Mouse (Mus musculus) heart, embryonic 15.5 days (tissue): ENCODE data around the gene Rlbp1. TPM values are rescaled to one million over a fixed set of nuclear protein-coding genes. Genes with fewer than 3 reads are reported as not detected.

Source experiments
- ATAC-seq: fragments of 200-750 bp; cut with Nextera tagmentation; replicated peaks from 2 replicates; pipeline ENCODE4 v1.8.0; 2017; ENCODE audit warnings: low read depth, moderate TSS enrichment; ENCODE audit not compliant: insufficient number of reproducible peaks, insufficient read depth, low FRiP score
- H3K27ac ChIP-seq: fragments of 300-500 bp; sonication (generic); 2 replicates; pipeline ENCODE4 v1.5.1; 2015; ENCODE audit warnings: mild to moderate bottlenecking, inconsistent platforms
- H3K27me3 ChIP-seq: fragments of 300-500 bp; sonication (generic); 2 replicates; pipeline ENCODE4 v1.6.1; 2015; ENCODE audit warnings: inconsistent platforms
- H3K36me3 ChIP-seq: fragments of 300-500 bp; sonication (generic); 2 replicates; pipeline ENCODE4 v1.6.1; 2015; ENCODE audit warnings: mild to moderate bottlenecking, inconsistent platforms
- H3K4me1 ChIP-seq: fragments of 300-500 bp; sonication (generic); replicated peaks from 2 replicates; pipeline ENCODE4 v1.6.1; 2015; ENCODE audit warnings: inconsistent platforms
- H3K4me2 ChIP-seq: fragments of 300-500 bp; sonication (generic); 2 replicates; pipeline ENCODE4 v1.6.1; 2015; ENCODE audit warnings: inconsistent platforms, mild to moderate bottlenecking, moderate library complexity
- H3K4me3 ChIP-seq: fragments of 300-500 bp; sonication (generic); 2 replicates; pipeline ENCODE4 v1.5.1; 2015; ENCODE audit warnings: mild to moderate bottlenecking, inconsistent platforms
- H3K9ac ChIP-seq: fragments of 300-500 bp; sonication (generic); 2 replicates; pipeline ENCODE4 v1.6.1; 2015; ENCODE audit warnings: mild to moderate bottlenecking, inconsistent platforms
- H3K9me3 ChIP-seq: fragments of 300-500 bp; sonication (generic); replicated peaks from 2 replicates; pipeline ENCODE4 v1.6.1; 2016; ENCODE audit warnings: inconsistent platforms
- WGBS: fragments of 180-500 bp; shearing (Covaris S2); methylation state at CpG from one replicate; pipeline ENCODE4 v1.1.7; 2015; ENCODE audit warnings: mixed read lengths; 5-methylcytosine and 5-hydroxymethylcytosine counted together
- polyA plus RNA-seq: library from polyadenylated mRNA; unstranded; fragments of >200 nt; fragmentation: Nextera tagmentation; extraction: Ambion mirVana; gene quantifications from 2 replicates; pipeline ENCODE4 v1.2.1, GENCODE M21; 2015

Rlbp1 gene
- polyA plus RNA-seq, 1 experiment from 2014 or later, result not detected

- H3K27ac ChIP-seq, result no peak overlapping the region
- peaks cover 7% of the 10 kb centered on the region; the same call in 1 of the 2 replicates for H3K27me3 ChIP-seq
- no peak overlapping the region for H3K4me3 ChIP-seq
- peaks cover 4% of the 10 kb centered on the region; the same call in 1 of the 2 replicates for H3K4me1 ChIP-seq
- ATAC-seq, result no peak
- H3K36me3 ChIP-seq, result peaks cover 14% of the 10 kb centered on the region; the same call in 1 of the 2 replicates
- 40% methylated on average over 12 of the region's 12 CpGs for WGBS
- H3K9me3 ChIP-seq, result no peaks in the 10 kb centered on the region
- H3K9ac ChIP-seq, result no peak overlapping the region
- H3K4me2 ChIP-seq, result no peak overlapping the region
These were observed 37.0 kb downstream of the Rlbp1 start for GRCm38 (mm10) chr7:79349738-79350386.

- no peaks in the 10 kb centered on the region for H3K9me3 ChIP-seq
- WGBS, result 83% methylated on average over 8 of the region's 8 CpGs
- no peak for ATAC-seq
These were observed 38.0 kb downstream of the Rlbp1 start for GRCm38 (mm10) chr7:79348816-79349215.

GRCm38 (mm10) chr7:79347108-79347813 lies 39.6 kb downstream of the Rlbp1 start:
- H3K27ac ChIP-seq, result no peak overlapping the region
- ATAC-seq, result no peak
- H3K4me3 ChIP-seq, result no peak overlapping the region
- peaks cover 4% of the 10 kb centered on the region; the same call in 1 of the 2 replicates for H3K4me1 ChIP-seq
- H3K36me3 ChIP-seq, result 0 out of 2 replicates have a peak, but pooled peaks cover 13% of the 10 kb centered on the region
- WGBS, result 73% methylated on average over 13 of the region's 13 CpGs
- no peak overlapping the region for H3K9ac ChIP-seq
- no peaks in the 10 kb centered on the region for H3K9me3 ChIP-seq
- H3K27me3 ChIP-seq, result peaks cover 7% of the 10 kb centered on the region; the same call in 1 of the 2 replicates
- no peak overlapping the region for H3K4me2 ChIP-seq

More at GRCm38 (mm10) chr7:79348816-79349215, 38.0 kb downstream of the Rlbp1 start:
- H3K27ac ChIP-seq, result no peak overlapping the region
- H3K4me2 ChIP-seq, result no peak overlapping the region
- 0 out of 2 replicates have a peak, but pooled peaks cover 7% of the 10 kb centered on the region for H3K36me3 ChIP-seq
- peaks cover 4% of the 10 kb centered on the region; the same call in 1 of the 2 replicates for H3K4me1 ChIP-seq
- peaks cover 7% of the 10 kb centered on the region; the same call in 1 of the 2 replicates for H3K27me3 ChIP-seq
- H3K9ac ChIP-seq, result no peak overlapping the region
- H3K4me3 ChIP-seq, result no peak overlapping the region

- Histone ChIP-seq H3K27ac (no peak overlapping the region), H3K4me1 (peaks cover 4% of the 10 kb centered on the region; the same call in 1 of the 2 replicates), H3K9ac (no peak overlapping the region), H3K4me3 (no peak overlapping the region), H3K36me3 (0 out of 2 replicates have a peak, but pooled peaks cover 13% of the 10 kb centered on the region), H3K27me3 (peaks cover 6% of the 10 kb centered on the region; the same call in 1 of the 2 replicates), H3K4me2 (no peak overlapping the region), H3K9me3 (no peaks in the 10 kb centered on the region)
- ATAC-seq, result no peak
- WGBS, result 77% methylated on average over 8 of the region's 8 CpGs
These were observed 40.2 kb downstream of the Rlbp1 start for GRCm38 (mm10) chr7:79346555-79347075.

GRCm38 (mm10) chr7:79345902-79346301 lies 40.9 kb downstream of the Rlbp1 start:
- Histone ChIP-seq H3K9me3 (no peaks in the 10 kb centered on the region), H3K4me3 (no peak overlapping the region), H3K4me2 (no peak overlapping the region), H3K4me1 (peaks cover 4% of the 10 kb centered on the region; the same call in 1 of the 2 replicates), H3K9ac (no peak overlapping the region), H3K36me3 (0 out of 2 replicates have a peak, but pooled peaks cover 13% of the 10 kb centered on the region), H3K27me3 (0 out of 2 replicates have a peak, but pooled peaks cover 1% of the 10 kb centered on the region), H3K27ac (no peak overlapping the region)
- WGBS, result 46% methylated on average over 4 of the region's 4 CpGs
- no peak for ATAC-seq

DNA sequence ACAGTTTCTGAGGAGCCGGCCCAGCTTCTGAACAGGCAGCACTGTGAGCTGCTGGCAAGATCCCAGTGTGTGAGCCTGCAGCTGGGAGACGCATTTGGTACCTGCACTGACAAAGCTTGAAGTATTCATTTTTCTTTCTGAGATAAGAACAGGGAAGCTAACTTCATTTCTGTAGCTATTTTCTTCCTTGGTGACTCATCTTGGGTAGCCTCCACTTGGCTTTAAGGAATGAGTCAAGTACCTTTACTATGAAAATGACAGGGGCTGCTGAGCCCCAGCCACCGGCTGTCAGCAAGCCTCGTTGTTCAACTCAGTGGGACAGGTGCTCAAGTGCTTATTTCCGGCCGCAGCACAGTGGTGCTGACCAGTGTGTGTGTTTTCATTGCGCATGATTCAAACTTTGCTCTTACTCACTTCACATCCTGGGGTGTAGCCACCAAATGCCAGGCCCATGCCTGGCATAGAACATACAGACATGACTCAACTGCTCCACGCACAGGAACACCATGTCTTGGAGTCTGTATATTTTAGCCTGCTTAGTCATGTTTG lies 50.4 kb downstream of the Rlbp1 start:
- WGBS, result 55% methylated on average over 8 of the region's 8 CpGs
- Histone ChIP-seq H3K9ac (no peak overlapping the region), H3K27me3 (no peaks in the 10 kb centered on the region), H3K4me3 (no peak overlapping the region), H3K9me3 (no peaks in the 10 kb centered on the region), H3K4me2 (no peak overlapping the region), H3K27ac (no peak overlapping the region), H3K36me3 (no peaks in the 10 kb centered on the region), H3K4me1 (peaks cover 3% of the 10 kb centered on the region; the same call in 1 of the 2 replicates)
- no peak for ATAC-seq

GRCm38 (mm10) chr7:79333419-79333818 lies 53.4 kb downstream of the Rlbp1 start:
- Histone ChIP-seq H3K4me3 (no peak overlapping the region), H3K27me3 (no peaks in the 10 kb centered on the region), H3K36me3 (no peaks in the 10 kb centered on the region), H3K9ac (no peak overlapping the region), H3K4me1 (peaks cover 7% of the 10 kb centered on the region; the same call in 1 of the 2 replicates), H3K4me2 (no peak overlapping the region), H3K9me3 (no peaks in the 10 kb centered on the region), H3K27ac (no peak overlapping the region)
- 63% methylated on average over 3 of the region's 3 CpGs for WGBS
- no peak for ATAC-seq

DNA sequence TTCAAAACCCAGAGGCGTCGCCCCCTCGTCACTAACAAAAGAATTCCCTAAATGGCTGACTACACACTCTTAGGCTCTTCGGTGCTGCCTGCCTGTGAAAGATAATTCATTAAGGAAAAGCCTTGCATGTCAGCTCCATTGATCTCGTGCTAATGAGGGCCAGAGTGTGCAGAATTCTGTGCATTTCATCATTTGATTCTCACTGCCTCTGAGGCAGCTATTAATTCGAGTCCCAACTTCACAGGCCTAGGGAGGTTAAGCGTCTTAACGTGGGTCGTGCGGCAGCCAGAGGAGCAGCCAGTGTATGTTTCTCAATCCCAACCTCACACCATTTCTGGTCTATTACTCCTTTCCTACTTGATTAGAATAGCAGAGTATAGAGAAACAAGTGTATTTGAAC lies 55.7 kb downstream of the Rlbp1 start:
- Histone ChIP-seq H3K9me3 (no peaks in the 10 kb centered on the region), H3K27me3 (no peaks in the 10 kb centered on the region), H3K27ac (no peak overlapping the region), H3K9ac (no peak overlapping the region), H3K36me3 (no peaks in the 10 kb centered on the region), H3K4me3 (no peak overlapping the region), H3K4me1 (peaks cover 6% of the 10 kb centered on the region; the same call in 1 of the 2 replicates), H3K4me2 (no peak overlapping the region)
- WGBS, result 85% methylated on average over 10 of the region's 10 CpGs
- no peak for ATAC-seq

DNA sequence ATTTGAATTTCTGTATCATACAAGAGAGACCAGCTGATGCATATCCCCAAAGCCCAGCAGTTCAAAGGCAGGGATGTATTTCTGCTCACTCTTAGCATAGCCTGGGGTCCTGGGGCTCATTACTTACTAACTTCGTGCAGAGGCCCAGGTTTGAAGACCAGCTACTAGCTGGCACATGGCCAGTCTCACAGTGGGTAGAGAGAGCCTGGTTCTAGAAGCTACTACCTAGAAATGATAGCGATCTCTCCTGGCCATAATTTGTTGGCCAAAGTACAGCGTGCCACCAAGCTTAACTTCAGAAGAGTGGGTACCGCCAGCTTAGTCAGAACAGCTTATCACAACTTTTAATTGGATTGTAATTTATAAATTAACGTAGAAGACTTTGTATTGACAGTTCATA lies 58.1 kb downstream of the Rlbp1 start:
- H3K4me3 ChIP-seq, result no peak overlapping the region
- peaks cover 6% of the 10 kb centered on the region; the same call in 1 of the 2 replicates for H3K4me1 ChIP-seq
- no peaks in the 10 kb centered on the region for H3K9me3 ChIP-seq
- H3K9ac ChIP-seq, result no peak overlapping the region
- no peak overlapping the region for H3K4me2 ChIP-seq
- ATAC-seq, result no peak
- H3K36me3 ChIP-seq, result peaks cover 9% of the 10 kb centered on the region; the same call in 1 of the 2 replicates
- 84% methylated on average over 5 of the region's 5 CpGs for WGBS
- no peak overlapping the region for H3K27ac ChIP-seq
- H3K27me3 ChIP-seq, result no peaks in the 10 kb centered on the region
